Mouse (Mus musculus) neural tube, embryonic 15.5 days (tissue): ENCODE measurements around the gene Iqcc. TPM values are rescaled to one million over a fixed set of nuclear protein-coding genes. Genes with fewer than 3 reads are reported as not detected.

Experiments used
- ATAC-seq: fragments of 200-750 bp; cut with Nextera tagmentation; 2 replicates; pipeline ENCODE4 v1.8.0; 2017; ENCODE audit warnings: mild to moderate bottlenecking, moderate TSS enrichment, moderate library complexity; ENCODE audit not compliant: low FRiP score
- H3K27ac ChIP-seq: fragments of 300-500 bp; sonication (generic); replicated peaks from 2 replicates; pipeline ENCODE4 v1.5.1; 2015; ENCODE audit warnings: mild to moderate bottlenecking, inconsistent platforms
- H3K27me3 ChIP-seq: fragments of 300-500 bp; sonication (generic); replicated peaks from 2 replicates; pipeline ENCODE4 v1.6.1; 2015; ENCODE audit warnings: inconsistent platforms
- H3K36me3 ChIP-seq: fragments of 300-500 bp; sonication (generic); 2 replicates; pipeline ENCODE4 v1.6.1; 2015; ENCODE audit warnings: inconsistent platforms
- H3K4me1 ChIP-seq: fragments of 300-500 bp; sonication (generic); 2 replicates; pipeline ENCODE4 v1.6.1; 2015; ENCODE audit warnings: inconsistent platforms
- H3K4me2 ChIP-seq: fragments of 300-500 bp; sonication (generic); 2 replicates; pipeline ENCODE4 v1.6.1; 2015; ENCODE audit warnings: inconsistent platforms, mild to moderate bottlenecking, moderate library complexity
- H3K4me3 ChIP-seq: fragments of 300-500 bp; sonication (generic); replicated peaks from 2 replicates; pipeline ENCODE4 v1.5.1; 2015; ENCODE audit warnings: mild to moderate bottlenecking, inconsistent platforms
- H3K9ac ChIP-seq: fragments of 300-500 bp; sonication (generic); replicated peaks from 2 replicates; pipeline ENCODE4 v1.6.1; 2015; ENCODE audit warnings: mild to moderate bottlenecking, inconsistent platforms
- H3K9me3 ChIP-seq: fragments of 300-500 bp; sonication (generic); replicated peaks from 2 replicates; pipeline ENCODE4 v1.6.1; 2016; ENCODE audit warnings: inconsistent platforms
- WGBS: fragments of 180-500 bp; shearing (Covaris S2); methylation state at CpG from one replicate; pipeline ENCODE4 v1.1.7; 2015; ENCODE audit warnings: mixed read lengths; 5-methylcytosine and 5-hydroxymethylcytosine counted together
- polyA plus RNA-seq: library from polyadenylated mRNA; unstranded; fragments of >200 nt; fragmentation: Nextera tagmentation; extraction: Ambion mirVana; gene quantifications from 2 replicates; pipeline ENCODE4 v1.2.1, GENCODE M21; 2015

The Iqcc gene
- polyA plus RNA-seq, 1 experiment from 2014 or later = 34.5 TPM

DNA sequence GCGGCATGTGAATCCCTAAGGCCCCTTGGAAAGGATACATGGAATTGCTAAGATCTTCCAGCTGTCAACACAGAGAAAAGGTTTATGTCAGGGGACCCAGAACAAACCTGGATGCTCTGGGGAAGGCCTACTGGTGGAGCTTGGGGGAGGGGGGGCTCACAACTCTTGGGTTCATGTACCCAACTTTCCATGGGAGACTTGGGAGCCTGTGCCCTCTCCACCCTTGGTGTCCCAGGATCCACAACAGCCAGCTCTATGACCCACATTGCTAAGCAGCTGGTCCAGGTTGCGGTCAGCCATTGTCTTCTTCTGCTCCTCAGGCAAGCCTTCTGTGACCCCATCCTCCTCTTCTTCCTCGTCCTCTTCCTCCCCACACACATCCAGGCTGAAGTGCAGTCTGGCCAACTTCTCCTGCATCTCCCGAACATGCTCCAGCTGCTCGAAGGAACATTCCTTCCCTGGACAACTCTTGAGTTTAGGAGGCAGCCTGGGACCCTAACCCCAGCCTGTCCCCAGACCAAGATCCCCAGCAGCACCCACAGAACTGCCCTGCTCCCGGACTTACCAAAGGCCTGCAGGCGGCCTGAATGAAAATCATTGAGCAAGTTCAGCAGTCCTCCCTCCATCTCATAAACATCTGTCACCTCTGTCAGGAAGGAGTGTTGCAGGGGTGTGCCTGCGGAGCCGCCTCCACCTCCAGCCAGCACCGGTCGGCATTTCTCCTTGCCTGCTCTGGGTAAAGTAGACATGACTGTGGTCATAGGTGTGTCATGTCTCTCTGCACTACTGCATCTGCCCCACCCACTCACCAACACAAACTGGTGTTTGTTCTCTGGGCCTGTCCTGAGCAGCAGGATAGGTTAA is 1.8 kb upstream of the Iqcc start:
- H3K4me3 ChIP-seq = no peak overlapping the region
- WGBS = 90% methylated on average over 11 of the region's 11 CpGs
- peaks cover 11% of the 10 kb centered on the region; the same call in 1 of the 2 replicates for H3K36me3 ChIP-seq
- H3K4me2 ChIP-seq = peak overlapping the region; percentile 0; the same call in 1 of the 2 replicates
- H3K9ac ChIP-seq = 0 out of 2 replicates have a peak overlapping the region, but pooled peaks have one; percentile 11
- no peak for ATAC-seq
- H3K4me1 ChIP-seq = peaks cover 65% of the 10 kb centered on the region
- H3K27ac ChIP-seq = peak overlapping the region; percentile 13; the same call in 1 of the 2 replicates
- no peaks in the 10 kb centered on the region for H3K9me3 ChIP-seq
- no peaks in the 10 kb centered on the region for H3K27me3 ChIP-seq

- 95% methylated on average over 5 of the region's 5 CpGs for WGBS
- peak overlapping the region; percentile 85 for H3K9ac ChIP-seq
Measured at GRCm38 (mm10) chr4:129618031-129618430, 868 bp downstream of the Iqcc start.

GRCm38 (mm10) chr4:129617121-129617641 is 1.7 kb downstream of the Iqcc start:
- ATAC-seq = no peak
- peaks cover 50% of the 10 kb centered on the region for H3K4me1 ChIP-seq
- H3K9me3 ChIP-seq = no peaks in the 10 kb centered on the region
- no peaks in the 10 kb centered on the region for H3K27me3 ChIP-seq
- H3K27ac ChIP-seq = no peak overlapping the region
- no peak overlapping the region for H3K4me2 ChIP-seq
- no peak overlapping the region for H3K9ac ChIP-seq
- peaks cover 11% of the 10 kb centered on the region; the same call in 1 of the 2 replicates for H3K36me3 ChIP-seq
- WGBS = 96% methylated on average over 7 of the region's 7 CpGs
- no peak overlapping the region for H3K4me3 ChIP-seq

More at GRCm38 (mm10) chr4:129618031-129618430, 868 bp downstream of the Iqcc start:
- no peak for ATAC-seq
- Histone ChIP-seq H3K4me3 (peak overlapping the region; percentile 66), H3K36me3 (peaks cover 11% of the 10 kb centered on the region; the same call in 1 of the 2 replicates), H3K4me2 (peak overlapping the region; percentile 85), H3K27ac (peak overlapping the region; percentile 93), H3K4me1 (peaks cover 59% of the 10 kb centered on the region), H3K9me3 (no peaks in the 10 kb centered on the region), H3K27me3 (no peaks in the 10 kb centered on the region)

- H3K27me3 ChIP-seq = no peaks in the 10 kb centered on the region
- WGBS = 95% methylated on average over 3 of the region's 3 CpGs
- H3K4me2 ChIP-seq = no peak overlapping the region
- no peak overlapping the region for H3K9ac ChIP-seq
- no peak for ATAC-seq
- no peak overlapping the region for H3K27ac ChIP-seq
- H3K4me3 ChIP-seq = no peak overlapping the region
- H3K36me3 ChIP-seq = peaks cover 11% of the 10 kb centered on the region; the same call in 1 of the 2 replicates
- no peaks in the 10 kb centered on the region for H3K9me3 ChIP-seq
- peaks cover 45% of the 10 kb centered on the region for H3K4me1 ChIP-seq
Measured at GRCm38 (mm10) chr4:129616631-129617030, 2.3 kb downstream of the Iqcc start.

DNA sequence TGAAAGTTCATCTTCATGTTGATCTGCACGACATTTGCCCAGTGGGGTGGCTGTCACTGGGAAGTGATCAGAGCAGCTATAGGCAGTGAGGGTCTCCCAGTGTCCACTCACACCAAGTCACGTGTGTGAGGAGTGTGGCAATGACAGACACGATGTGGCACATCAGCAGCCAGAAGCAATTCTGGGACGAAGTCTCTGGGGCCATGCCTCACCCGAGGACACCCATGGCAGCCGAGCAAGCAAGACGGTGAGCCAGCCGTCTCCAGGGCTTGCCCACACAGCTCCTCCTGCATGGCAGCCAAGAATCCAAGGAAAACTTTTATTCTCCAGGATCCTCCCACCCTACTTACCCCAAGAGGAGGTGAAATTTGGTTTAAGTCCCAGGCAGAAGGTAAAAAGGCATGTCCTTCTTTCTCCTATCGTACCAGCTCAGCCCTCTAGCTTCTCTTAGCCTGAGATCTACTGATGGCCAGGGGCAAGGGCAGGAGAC is 3.1 kb downstream of the Iqcc start:
- H3K4me1 ChIP-seq = peaks cover 37% of the 10 kb centered on the region
- H3K9ac ChIP-seq = no peak overlapping the region
- H3K4me2 ChIP-seq = no peak overlapping the region
- no peak for ATAC-seq
- H3K27ac ChIP-seq = no peak overlapping the region
- 92% methylated on average over 9 of the region's 9 CpGs for WGBS
- peaks cover 11% of the 10 kb centered on the region; the same call in 1 of the 2 replicates for H3K36me3 ChIP-seq
- H3K27me3 ChIP-seq = no peaks in the 10 kb centered on the region
- H3K4me3 ChIP-seq = no peak overlapping the region
- no peaks in the 10 kb centered on the region for H3K9me3 ChIP-seq

DNA sequence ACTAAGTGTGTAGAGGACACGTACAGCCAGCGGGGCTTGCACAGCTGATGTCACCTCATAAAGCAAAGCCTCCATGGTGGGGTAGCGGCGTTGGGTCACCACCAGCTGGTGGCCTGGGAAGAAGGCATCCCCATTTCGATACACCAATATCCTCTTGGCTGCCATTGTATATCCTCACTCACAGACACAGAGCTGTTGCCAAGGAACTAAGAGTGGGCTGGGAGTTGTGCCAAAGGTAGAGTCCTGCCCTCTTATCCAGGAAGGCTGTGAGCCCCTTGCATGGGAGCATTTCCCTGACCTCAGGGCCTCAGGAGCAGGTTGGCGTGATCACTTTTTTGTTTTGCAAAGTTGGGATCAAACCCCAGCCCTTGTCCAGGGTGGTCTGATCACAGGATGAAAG is 4.8 kb downstream of the Iqcc start, which contains the start of gene Dcdc2b:
Gene Dcdc2b (minus strand): TSS at position 165 of the 400 bp plus-strand sequence.
- Histone ChIP-seq H3K27me3 (no peaks in the 10 kb centered on the region), H3K9ac (no peak within 1 kb of the TSS), H3K27ac (no peak within 1 kb of the TSS), H3K36me3 (peaks cover 10% of the 10 kb centered on the region; the same call in 1 of the 2 replicates), H3K9me3 (no peaks in the 10 kb centered on the region), H3K4me2 (no peak within 1 kb of the TSS), H3K4me3 (no peak within 1 kb of the TSS), H3K4me1 (peaks cover 31% of the 10 kb centered on the region)
- ATAC-seq = no peak
- 62% methylated on average over 6 of the region's 6 CpGs for WGBS

DNA sequence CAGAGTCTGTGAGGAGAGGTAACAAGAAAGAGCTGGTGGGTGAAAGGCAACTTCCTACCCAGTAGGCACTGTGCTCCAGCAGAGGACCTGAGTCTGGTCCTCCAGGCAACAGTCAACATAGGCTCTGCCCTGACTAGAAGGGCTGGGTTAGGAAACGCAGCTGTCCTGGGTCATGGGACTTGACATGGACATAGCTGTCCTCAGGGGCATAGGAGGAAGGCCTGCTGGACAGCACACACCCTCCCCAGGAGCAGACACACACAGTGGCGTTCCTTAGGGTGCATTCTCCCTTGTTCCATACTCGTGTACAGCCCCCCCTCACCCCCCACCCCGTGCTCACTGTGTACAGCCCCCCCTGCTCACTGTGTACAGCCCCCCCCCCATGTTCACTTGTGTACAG is 8.4 kb downstream of the Iqcc start:
- no peak for ATAC-seq
- H3K4me1 ChIP-seq = peaks cover 18% of the 10 kb centered on the region; the same call in 1 of the 2 replicates
- H3K27ac ChIP-seq = no peak overlapping the region
- H3K27me3 ChIP-seq = no peaks in the 10 kb centered on the region
- H3K9ac ChIP-seq = no peak overlapping the region
- H3K4me2 ChIP-seq = no peak overlapping the region
- H3K9me3 ChIP-seq = no peaks in the 10 kb centered on the region
- 81% methylated on average over 4 of the region's 4 CpGs for WGBS
- H3K4me3 ChIP-seq = no peak overlapping the region
- H3K36me3 ChIP-seq = peaks cover 19% of the 10 kb centered on the region

DNA sequence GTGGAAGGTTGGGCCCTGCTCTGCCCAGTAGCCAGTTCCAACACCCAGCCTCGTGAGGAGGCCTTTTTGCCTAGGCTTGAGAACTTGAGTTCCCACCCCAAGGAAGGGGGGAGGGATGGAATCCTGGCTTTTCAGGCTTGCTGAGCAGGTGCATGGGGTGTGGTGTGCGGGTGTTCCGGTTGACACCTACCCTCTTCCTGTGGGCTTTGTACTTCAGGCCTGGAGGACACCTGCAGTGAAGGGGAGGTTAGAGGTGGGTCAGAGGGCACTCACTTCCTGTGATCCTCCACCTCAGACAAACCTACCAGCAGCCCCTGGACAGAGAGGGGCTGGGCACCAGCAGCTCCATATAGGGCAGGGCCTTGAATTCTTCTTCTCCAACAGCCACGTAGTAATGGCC is 8.9 kb downstream of the Iqcc start:
- no peaks in the 10 kb centered on the region for H3K9me3 ChIP-seq
- peaks cover 18% of the 10 kb centered on the region; the same call in 1 of the 2 replicates for H3K4me1 ChIP-seq
- H3K9ac ChIP-seq = no peak overlapping the region
- no peaks in the 10 kb centered on the region for H3K27me3 ChIP-seq
- no peak overlapping the region for H3K4me3 ChIP-seq
- peaks cover 21% of the 10 kb centered on the region for H3K36me3 ChIP-seq
- WGBS = 73% methylated on average over 4 of the region's 4 CpGs
- H3K27ac ChIP-seq = no peak overlapping the region
- ATAC-seq = no peak
- no peak overlapping the region for H3K4me2 ChIP-seq

- Histone ChIP-seq H3K36me3 (peaks cover 26% of the 10 kb centered on the region), H3K27ac (no peak overlapping the region), H3K4me1 (peaks cover 13% of the 10 kb centered on the region; the same call in 1 of the 2 replicates), H3K4me3 (no peak overlapping the region), H3K9me3 (no peaks in the 10 kb centered on the region), H3K9ac (no peak overlapping the region), H3K27me3 (no peaks in the 10 kb centered on the region), H3K4me2 (no peak overlapping the region)
- 75% methylated on average over 12 of the region's 12 CpGs for WGBS
- ATAC-seq = no peak
Measured at GRCm38 (mm10) chr4:129609139-129609631, 9.7 kb downstream of the Iqcc start.

DNA sequence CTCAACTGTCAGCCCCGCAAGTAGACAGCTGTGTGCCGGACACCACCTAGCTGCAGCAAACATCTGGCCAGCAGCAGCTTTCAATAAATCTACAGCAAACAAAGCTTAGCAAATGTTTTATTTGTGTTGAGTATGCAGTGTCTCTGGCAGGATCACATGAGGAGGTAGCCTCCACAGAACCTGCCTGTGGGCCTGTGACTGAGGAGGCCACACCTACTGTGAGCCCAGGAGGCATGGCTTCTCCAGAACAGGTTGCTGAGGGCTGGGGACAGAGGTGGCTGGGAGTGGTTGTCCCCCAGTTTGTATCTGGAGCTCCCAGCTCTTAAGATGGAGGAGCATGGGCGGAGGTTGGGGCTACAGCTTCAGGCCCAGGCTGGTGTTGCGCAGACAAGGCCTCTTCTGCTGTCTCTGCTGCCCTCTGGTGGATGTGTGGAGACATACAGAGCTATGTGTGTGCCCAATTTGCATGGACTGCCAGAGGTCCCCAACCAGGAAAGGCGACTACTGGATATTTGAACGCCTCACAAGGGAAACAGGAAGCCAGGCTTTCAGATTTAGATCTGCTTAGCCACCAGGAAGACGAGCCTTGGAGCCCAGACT is 10.4 kb downstream of the Iqcc start:
- Histone ChIP-seq H3K9me3 (no peaks in the 10 kb centered on the region), H3K4me3 (no peak overlapping the region), H3K36me3 (peaks cover 32% of the 10 kb centered on the region), H3K9ac (no peak overlapping the region; the same call in 1 of the 2 replicates), H3K4me1 (peaks cover 9% of the 10 kb centered on the region; the same call in 1 of the 2 replicates), H3K27ac (peak overlapping the region; percentile 60), H3K27me3 (no peaks in the 10 kb centered on the region), H3K4me2 (no peak overlapping the region)
- peak; percentile 82 for ATAC-seq
- WGBS = 33% methylated on average over 7 of the region's 7 CpGs
